Mouse (Mus musculus) stomach, postnatal 0 days (tissue): ENCODE measurements at regions not wholly inside any gene's neighbourhood (a gene's known extent, or its start where the extent isn't known, plus 50 kb on each side); places are given as distances from the start of the nearest gene placed in this dataset.

ENCODE experiments used
- CTCF ChIP-seq: IDR thresholded peaks from 2 replicates; pipeline ENCODE4 v1.5.1; 2016; ENCODE audit warnings: antibody characterized with exemption, low read depth, mild to moderate bottlenecking, moderate library complexity
- EP300 ChIP-seq: optimal IDR thresholded peaks from 2 replicates; pipeline ENCODE3; 2016; ENCODE audit warnings: antibody characterized with exemption

DNA sequence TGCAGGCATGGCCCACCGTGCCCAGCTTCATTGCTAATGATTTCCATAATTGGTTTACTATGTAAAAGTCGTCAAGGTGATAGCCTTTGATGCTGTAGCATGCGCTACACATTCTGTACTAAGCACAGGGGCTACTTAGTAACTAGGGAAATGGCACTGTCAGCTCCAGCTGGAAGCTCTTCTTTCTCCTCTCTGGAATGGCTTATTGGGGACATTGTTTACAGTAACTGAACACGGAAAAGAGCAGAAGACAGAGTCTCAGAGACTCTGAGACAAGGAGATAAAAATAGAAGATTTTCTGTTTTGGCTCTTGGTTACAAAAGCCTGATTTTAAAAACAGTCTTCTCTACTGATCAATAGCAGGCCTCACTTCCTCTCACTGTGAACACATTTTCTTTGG is 178.3 kb downstream of the Ktn1 start:
- no peak for TF ChIP-seq CTCF
- TF ChIP-seq EP300, result no peak
